ENCODE assay signal across 9 mouse cellular contexts in genomic region chr1:83727215-83727614, GRCm38 (mm10).
DNase-seq lines count a peak whose midpoint lies in the region; ATAC-seq and TF ChIP-seq lines count a peak whose summit lies in the region.
"Had no signal": no experiment of that assay in that cellular context is flagged by ENCODE, and none has a peak within 500 bp of the region (broad histone marks: within the 10 kb centered on the region; RNA-seq: fewer than 3 reads in every experiment).

No protein-coding gene starts in this region.

- H3K27ac ChIP-seq in layer of hippocampus, adult 2 months = no peak overlapping the region
- no peak overlapping the region for H3K27ac ChIP-seq in hindbrain, embryonic 11.5 days (ENCODE audit: low read depth, low read length)
- H3K27ac ChIP-seq: macrophage had no signal

- in situ Hi-C loops in Patski (cut with MboI; ENCODE audit: low pct_unique_long_range_greater_than_20kb) = loop anchor here (25.0 kb wide), 3 partner anchors 735 to 1160 kb away; no protein-coding TSS in a partner anchor

- peak; percentile 88 for TF ChIP-seq CTCF in layer of hippocampus, adult 2 months (conservative IDR thresholded peaks at IDR 0.05)
- peak; percentile 59 for TF ChIP-seq CTCF in Patski (IDR thresholded peaks at IDR 0.05)

- ATAC-seq in Patski = no peak
- ATAC-seq in hindbrain, embryonic 11.5 days (ENCODE audit: low FRiP score) = peak; percentile 54; the same call in 1 of the 2 replicates
- peak; percentile 49; the same call in 1 of the 2 replicates for ATAC-seq in megakaryocyte, adult 5-6 weeks (ENCODE audit: poor library complexity, severe bottlenecking)

- H3K4me1 ChIP-seq in hindbrain, embryonic 11.5 days (replicated peaks; ENCODE audit: control insufficient read depth, insufficient read depth, low read length) = no peaks in the 10 kb centered on the region

- CTCF ChIA-PET in Patski (lab: Charles Lee) = no interaction called here

- no peak overlapping the region for H3K4me3 ChIP-seq in layer of hippocampus, adult 2 months
- H3K4me3 ChIP-seq in hindbrain, embryonic 11.5 days (ENCODE audit: low read depth, low read length) = no peak overlapping the region

- 84% methylated on average over 4 of the region's 4 CpGs for WGBS in hindbrain, embryonic 11.5 days

- POLR2A ChIA-PET in Patski (lab: Charles Lee) = no interaction called here

- no peak overlapping the region for H3K9ac ChIP-seq in hindbrain, embryonic 11.5 days (ENCODE audit: low read depth, low read length)

- no peaks in the 10 kb centered on the region for H3K36me3 ChIP-seq in hindbrain, embryonic 11.5 days (ENCODE audit: control insufficient read depth, insufficient read depth, low read length)

- no peaks in the 10 kb centered on the region for H3K9me3 ChIP-seq in hindbrain, embryonic 11.5 days (ENCODE audit: control insufficient read depth, low read length)

- no peak overlapping the region for H3K4me2 ChIP-seq in hindbrain, embryonic 11.5 days (replicated peaks; ENCODE audit: low read depth, low read length)

- peaks cover 28% of the 10 kb centered on the region for H3K27me3 ChIP-seq in Patski
- H3K27me3 ChIP-seq in hindbrain, embryonic 11.5 days (ENCODE audit: control insufficient read depth, insufficient read depth, low read length) = no peaks in the 10 kb centered on the region

- peak; percentile 55 to 58 for DNase-seq in layer of hippocampus, adult 2 months (ENCODE audit: low spot score in 2 of 2)
- no peak for DNase-seq in layer of hippocampus, adult 9-11 months
- no peak for DNase-seq in Patski (ENCODE audit: low read depth, low spot score)
- peak; percentile 14 to 33 for DNase-seq in cerebellum, postnatal 25 days
- peak; percentile 79 for DNase-seq in hindbrain, embryonic 11.5 days (ENCODE audit: low spot score)
- no peak for DNase-seq in T-cell, adult 2 months (ENCODE audit: low spot score)
- DNase-seq in yolk sac, embryonic 10.5 days (ENCODE audit: low spot score) = no peak

Comparison
In these comparisons a context has a peak if more than half of its experiments do, and no peak if none do; other contexts are left out.
1. DNase-seq: peak in layer of hippocampus, adult 2 months (2 of 2), cerebellum, postnatal 25 days (2 of 2) and hindbrain, embryonic 11.5 days (single experiment); none in layer of hippocampus, adult 9-11 months (single experiment), Patski (single experiment), T-cell, adult 2 months (single experiment) and yolk sac, embryonic 10.5 days (single experiment).